22 mouse cellular contexts compared by ENCODE assay signal in the genomic region with DNA sequence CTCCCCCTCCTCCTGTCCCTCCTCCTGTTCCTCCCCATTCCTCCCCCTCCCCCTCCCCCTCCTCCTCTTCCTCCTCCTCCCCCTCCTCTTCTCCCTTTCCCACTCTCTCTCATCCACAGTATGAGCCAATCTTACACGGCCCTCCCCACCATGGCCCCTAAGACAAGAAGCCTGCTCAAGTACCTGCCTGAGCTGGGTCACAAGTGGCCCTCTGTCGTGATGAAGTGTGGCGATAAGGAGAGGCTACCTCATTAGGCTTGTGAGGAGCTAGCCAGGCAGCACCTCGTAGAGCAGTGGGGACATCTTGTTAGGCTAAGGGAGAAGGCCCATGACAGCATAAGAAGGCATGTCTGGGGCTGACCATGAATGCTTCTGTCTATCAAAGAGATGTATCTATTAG. TPM values are rescaled to one million over a fixed set of nuclear protein-coding genes. Genes with fewer than 3 reads are reported as not detected.
A peak's percentile ranks its signal among the peaks of the same experiment; 100 is the strongest.
DNase-seq lines count a peak whose midpoint lies in the region; ATAC-seq and TF ChIP-seq lines count a peak whose summit lies in the region.
"Had no signal": no experiment of that assay in that cellular context is flagged by ENCODE, and none has a peak within 500 bp of the region (broad histone marks: within the 10 kb centered on the region; RNA-seq: fewer than 3 reads in every experiment).

No protein-coding gene starts in this region.

- no peaks in the 10 kb centered on the region for H3K9me3 ChIP-seq in lung, postnatal 0 days (ENCODE audit: low read length)
- H3K9me3 ChIP-seq in neural tube, embryonic 15.5 days (replicated peaks) = no peaks in the 10 kb centered on the region
- H3K9me3 ChIP-seq: embryonic facial prominence, embryonic 12.5 days; heart, embryonic 13.5 days had no signal

- no peak for TF ChIP-seq CTCF in left cerebral cortex, adult 2 months (IDR thresholded peaks at IDR 0.05)
- TF ChIP-seq CTCF in lung, postnatal 0 days (IDR thresholded peaks at IDR 0.05) = no peak

- peaks cover 2% of the 10 kb centered on the region; the same call in 1 of the 2 replicates for H3K4me1 ChIP-seq in lung, postnatal 0 days (ENCODE audit: insufficient read depth, low read depth, low read length)
- peaks cover 12% of the 10 kb centered on the region for H3K4me1 ChIP-seq in neural tube, embryonic 15.5 days

- no peak overlapping the region for H3K4me2 ChIP-seq in lung, postnatal 0 days (replicated peaks; ENCODE audit: low read depth, low read length)
- H3K4me2 ChIP-seq in neural tube, embryonic 15.5 days = no peak overlapping the region
- H3K4me2 ChIP-seq: embryonic facial prominence, embryonic 12.5 days; heart, embryonic 13.5 days had no signal

- DNase-seq in left cerebral cortex, adult 2 months (ENCODE audit: extremely low spot score in 1 of 2, low spot score in 2 of 2) = no peak
- DNase-seq in left cerebral cortex, adult 11 months (ENCODE audit: low spot score) = no peak
- DNase-seq in lung, adult 18-20 months = peak; percentile 76 to 82
- DNase-seq in lung, postnatal 0 days (ENCODE audit: low spot score) = peak; percentile 68
- DNase-seq in heart, adult 9 months (ENCODE audit: low spot score in 2 of 2) = no peak
- DNase-seq: adrenal gland, postnatal 25 days; cerebellum, adult 2 months; gastrocnemius, adult 2 months; heart, postnatal 4 days; kidney, postnatal 4 days; left cerebral cortex, postnatal 4 days had no signal

- no peak overlapping the region for H3K9ac ChIP-seq in lung, postnatal 0 days (replicated peaks; ENCODE audit: low read depth)
- H3K9ac ChIP-seq in neural tube, embryonic 15.5 days (replicated peaks) = no peak overlapping the region
- H3K9ac ChIP-seq: embryonic facial prominence, embryonic 12.5 days; heart, embryonic 13.5 days had no signal

- no peak overlapping the region for H3K4me3 ChIP-seq in left cerebral cortex, adult 2 months
- H3K4me3 ChIP-seq in lung, postnatal 0 days (ENCODE audit: low read depth, low read length) = no peak overlapping the region
- no peak overlapping the region for H3K4me3 ChIP-seq in neural tube, embryonic 15.5 days (replicated peaks)
- H3K4me3 ChIP-seq: embryonic facial prominence, embryonic 12.5 days; gastrocnemius, adult 2 months; heart, embryonic 13.5 days had no signal

- TF ChIP-seq EP300 in lung, postnatal 0 days (IDR thresholded peaks at IDR 0.05) = no peak

- WGBS in lung, postnatal 0 days = 34% methylated on average over 4 of the region's 4 CpGs
- WGBS in neural tube, embryonic 15.5 days = 84% methylated on average over 4 of the region's 4 CpGs

- peak; percentile 57 for ATAC-seq in lung, postnatal 0 days
- no peak for ATAC-seq in neural tube, embryonic 15.5 days (ENCODE audit: low FRiP score)
- ATAC-seq in monocyte, adult 5-6 weeks (replicated peaks; ENCODE audit: insufficient number of reproducible peaks, low FRiP score, low TSS enrichment, poor library complexity, severe bottlenecking) = no peak
- ATAC-seq: activated CD4-positive, CD25-positive, alpha-beta regulatory T cell, adult 4 months; inflammation-experienced regulatory T-cells, adult 6 months; Patski had no signal

- H3K27ac ChIP-seq in left cerebral cortex, adult 2 months = peak overlapping the region; percentile 72; the same call in 1 of the 2 replicates
- H3K27ac ChIP-seq in lung, postnatal 0 days (ENCODE audit: low read length) = no peak overlapping the region
- H3K27ac ChIP-seq in neural tube, embryonic 15.5 days (replicated peaks) = peak overlapping the region; percentile 69
- H3K27ac ChIP-seq: embryonic facial prominence, embryonic 12.5 days; heart, embryonic 13.5 days; macrophage had no signal

- intact Hi-C loops in left cerebral cortex, adult 2 months (cut with DNase I) = no loop called here

- no peaks in the 10 kb centered on the region for H3K27me3 ChIP-seq in lung, postnatal 0 days (replicated peaks; ENCODE audit: insufficient read depth, low read length)
- H3K27me3 ChIP-seq in neural tube, embryonic 15.5 days (replicated peaks) = no peaks in the 10 kb centered on the region
- H3K27me3 ChIP-seq: embryonic facial prominence, embryonic 12.5 days; heart, embryonic 13.5 days; Patski had no signal

- H3K36me3 ChIP-seq in lung, postnatal 0 days (ENCODE audit: insufficient read depth, low read length) = no peaks in the 10 kb centered on the region
- no peaks in the 10 kb centered on the region for H3K36me3 ChIP-seq in neural tube, embryonic 15.5 days
- H3K36me3 ChIP-seq: embryonic facial prominence, embryonic 12.5 days; heart, embryonic 13.5 days had no signal

RNA-seq across cellular contexts. Expression of a gene that starts 20.5 kb away (rescaled TPM):
- 10 to 100 TPM; 69.6 to 72.8 TPM for total RNA-seq in left cerebral cortex, adult 2 months (2021)
- 11.1 and 14.7 TPM in 2 replicates for polyA plus RNA-seq in lung, postnatal 0 days (2015; fragmentation: Nextera tagmentation; extraction: Ambion mirVana)
- polyA plus RNA-seq in neural tube, embryonic 15.5 days (2015; fragmentation: Nextera tagmentation; extraction: Ambion mirVana) = 16.7 and 21.3 TPM in 2 replicates
- total RNA-seq in monocyte, adult 5-6 weeks (2017) = 0.19 to 0.21 TPM in 2 of 3 replicates, not detected in the other
- total RNA-seq: granulocyte monocyte progenitor cell, adult 5-6 weeks had no signal

RNA-seq across cellular contexts. Expression of a gene that starts 56.3 kb away (rescaled TPM):
- total RNA-seq in left cerebral cortex, adult 2 months (2021) = 100 to 1,000 TPM; 285 to 297 TPM
- polyA plus RNA-seq in lung, postnatal 0 days (2015; fragmentation: Nextera tagmentation; extraction: Ambion mirVana) = 0.08 and 0.13 TPM in 2 replicates
- 107 and 133 TPM in 2 replicates for polyA plus RNA-seq in neural tube, embryonic 15.5 days (2015; fragmentation: Nextera tagmentation; extraction: Ambion mirVana)
- total RNA-seq in monocyte, adult 5-6 weeks (2017) = not detected in 3 replicates
- total RNA-seq: common myeloid progenitor, adult 5-6 weeks; gastrocnemius, adult 2 months; granulocyte monocyte progenitor cell, adult 5-6 weeks; liver, adult 2 months had no signal
- polyA plus RNA-seq: inflammation-experienced regulatory T-cells, adult 6 months; liver, adult 2 months had no signal

Comparison
In these comparisons a context has a peak if more than half of its experiments do, and no peak if none do; other contexts are left out.
1. DNase-seq: peak in lung, adult 18-20 months (2 of 2) and lung, postnatal 0 days (single experiment); none in left cerebral cortex, adult 2 months (0 of 2), left cerebral cortex, adult 11 months (single experiment) and heart, adult 9 months (0 of 2).
2. RNA of a gene that starts 20.5 kb away (total RNA-seq): 69.6 to 72.8 TPM in left cerebral cortex, adult 2 months; 0.19 to 0.21 TPM in monocyte, adult 5-6 weeks; every median in the first group is over 10 times any median in the second.
3. RNA of a gene that starts 56.3 kb away (total RNA-seq): 285 to 297 TPM in left cerebral cortex, adult 2 months; not detected in monocyte, adult 5-6 weeks; every median in the first group is over 100 times any median in the second.